Mouse (Mus musculus) embryonic facial prominence, embryonic 14.5 days (tissue): ENCODE data around the gene Meox1. TPM values are rescaled to one million over a fixed set of nuclear protein-coding genes. Genes with fewer than 3 reads are reported as not detected.

Experiments used
- ATAC-seq: fragments of 200-750 bp; cut with Nextera tagmentation; 2 replicates; pipeline ENCODE4 v1.8.0; 2017; ENCODE audit warnings: low read depth, moderate number of reproducible peaks, moderate TSS enrichment
- DNase-seq: peaks from one replicate; pipeline ENCODE4 v3.0.0-alpha.2; 2015; ENCODE audit warnings: low spot score
- H3K27ac ChIP-seq: fragments of 300-500 bp; sonication (generic); replicated peaks from 2 replicates; pipeline ENCODE4 v1.5.1; 2014; ENCODE audit warnings: low read depth, mild to moderate bottlenecking, low read length, moderate library complexity
- H3K27me3 ChIP-seq: fragments of 300-500 bp; sonication (generic); replicated peaks from 2 replicates; pipeline ENCODE4 v1.6.1; 2014; ENCODE audit warnings: low read length; ENCODE audit not compliant: control insufficient read depth, insufficient read depth
- H3K36me3 ChIP-seq: fragments of 300-500 bp; sonication (generic); 2 replicates; pipeline ENCODE4 v1.6.1; 2014; ENCODE audit warnings: low read length, mixed read lengths; ENCODE audit not compliant: control insufficient read depth, insufficient read depth
- H3K4me1 ChIP-seq: fragments of 300-500 bp; sonication (generic); 2 replicates; pipeline ENCODE4 v1.6.1; 2014; ENCODE audit warnings: antibody characterized with exemption, low read length; ENCODE audit not compliant: control insufficient read depth, insufficient read depth
- H3K4me2 ChIP-seq: fragments of 300-500 bp; sonication (generic); 2 replicates; pipeline ENCODE4 v1.6.1; 2014; ENCODE audit warnings: low read depth, mild to moderate bottlenecking, low read length, moderate library complexity, mixed read lengths
- H3K4me3 ChIP-seq: fragments of 300-500 bp; sonication (generic); 2 replicates; pipeline ENCODE4 v1.5.1; 2014; ENCODE audit warnings: low read depth, mild to moderate bottlenecking, low read length
- H3K9ac ChIP-seq: fragments of 300-500 bp; sonication (generic); 2 replicates; pipeline ENCODE4 v1.6.1; 2014; ENCODE audit warnings: low read depth, mild to moderate bottlenecking, low read length, moderate library complexity, mixed read lengths
- H3K9me3 ChIP-seq: fragments of 300-500 bp; sonication (generic); 2 replicates; pipeline ENCODE4 v1.6.1; 2016; ENCODE audit warnings: low read length; ENCODE audit not compliant: control insufficient read depth
- WGBS: fragments of 180-500 bp; shearing (Covaris S2); extraction: QIAGEN DNeasy Blood & Tissue Kit; methylation state at CpG from one replicate; pipeline ENCODE4 v1.1.7; 2014; 5-methylcytosine and 5-hydroxymethylcytosine counted together
- polyA plus RNA-seq: library from polyadenylated mRNA; unstranded; fragments of >200 nt; fragmentation: Nextera tagmentation; extraction: Ambion mirVana; gene quantifications from 2 replicates; pipeline ENCODE4 v1.2.1, GENCODE M21; 2014

Meox1 gene
- polyA plus RNA-seq, 1 experiment from 2014 or later, result 12.7 TPM

GRCm38 (mm10) chr11:101925636-101926035 lies 31.5 kb upstream of the Meox1 start:
- Histone ChIP-seq H3K4me1 (no peaks in the 10 kb centered on the region), H3K9me3 (no peaks in the 10 kb centered on the region), H3K4me2 (no peak overlapping the region), H3K27ac (no peak overlapping the region), H3K27me3 (no peaks in the 10 kb centered on the region), H3K4me3 (no peak overlapping the region), H3K9ac (no peak overlapping the region), H3K36me3 (no peaks in the 10 kb centered on the region)
- no peak for ATAC-seq
- DNase-seq, result no peak
- WGBS, result 55% methylated on average over 6 of the region's 6 CpGs

GRCm38 (mm10) chr11:101924441-101924976 lies 30.3 kb upstream of the Meox1 start:
- WGBS, result 80% methylated on average over 16 of the region's 19 CpGs
- Histone ChIP-seq H3K9ac (no peak overlapping the region), H3K4me3 (no peak overlapping the region), H3K27ac (no peak overlapping the region), H3K36me3 (no peaks in the 10 kb centered on the region), H3K9me3 (no peaks in the 10 kb centered on the region), H3K4me1 (no peaks in the 10 kb centered on the region), H3K27me3 (no peaks in the 10 kb centered on the region), H3K4me2 (no peak overlapping the region)
- DNase-seq (no peak), ATAC-seq (no peak)

- H3K4me2 ChIP-seq, result no peak overlapping the region
- H3K4me1 ChIP-seq, result no peaks in the 10 kb centered on the region
- no peak overlapping the region for H3K4me3 ChIP-seq
- H3K9ac ChIP-seq, result no peak overlapping the region
- H3K27ac ChIP-seq, result no peak overlapping the region
- ATAC-seq, result no peak
- DNase-seq, result no peak
- no peaks in the 10 kb centered on the region for H3K27me3 ChIP-seq
- 81% methylated on average over 6 of the region's 6 CpGs for WGBS
- no peaks in the 10 kb centered on the region for H3K36me3 ChIP-seq
- no peaks in the 10 kb centered on the region for H3K9me3 ChIP-seq
These were observed 29.8 kb upstream of the Meox1 start for GRCm38 (mm10) chr11:101923988-101924387.

GRCm38 (mm10) chr11:101921361-101921952 lies 27.3 kb upstream of the Meox1 start:
- H3K27me3 ChIP-seq, result peaks cover 4% of the 10 kb centered on the region; the same call in 1 of the 2 replicates
- no peak overlapping the region for H3K4me3 ChIP-seq
- H3K4me2 ChIP-seq, result no peak overlapping the region
- no peaks in the 10 kb centered on the region for H3K9me3 ChIP-seq
- H3K27ac ChIP-seq, result no peak overlapping the region
- H3K4me1 ChIP-seq, result no peaks in the 10 kb centered on the region
- no peak overlapping the region for H3K9ac ChIP-seq
- DNase-seq, result peak; percentile 58
- 56% methylated on average over 11 of the region's 12 CpGs for WGBS
- no peaks in the 10 kb centered on the region for H3K36me3 ChIP-seq
- peak; percentile 9; the same call in 1 of the 2 replicates for ATAC-seq

DNA sequence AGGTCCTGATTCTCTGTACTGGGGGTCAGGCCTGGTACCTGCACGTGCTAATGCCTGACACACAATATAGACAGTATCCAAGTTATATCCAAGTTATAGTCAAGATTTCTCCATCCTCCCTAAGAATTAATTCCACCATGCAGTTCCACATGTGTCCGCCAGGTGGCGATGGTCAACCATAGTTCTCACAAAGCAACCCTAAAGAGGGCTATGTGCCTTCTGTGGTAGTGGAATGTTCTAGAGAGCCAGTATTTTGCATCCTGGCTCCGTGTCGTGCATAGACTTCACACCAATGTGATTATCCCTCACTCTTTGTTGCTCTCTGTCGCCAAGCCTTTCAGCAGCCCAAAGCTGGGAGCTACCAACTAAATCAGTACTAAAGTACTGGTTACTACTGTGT lies 25.5 kb upstream of the Meox1 start:
- no peak overlapping the region for H3K4me3 ChIP-seq
- H3K36me3 ChIP-seq, result no peaks in the 10 kb centered on the region
- H3K27me3 ChIP-seq, result peaks cover 4% of the 10 kb centered on the region; the same call in 1 of the 2 replicates
- WGBS, result 2% methylated on average over 6 of the region's 6 CpGs
- H3K4me1 ChIP-seq, result no peaks in the 10 kb centered on the region
- H3K27ac ChIP-seq, result no peak overlapping the region
- no peak overlapping the region for H3K4me2 ChIP-seq
- ATAC-seq, result peak; percentile 75; the same call in 1 of the 2 replicates
- peak; percentile 82 for DNase-seq
- no peak overlapping the region for H3K9ac ChIP-seq
- H3K9me3 ChIP-seq, result no peaks in the 10 kb centered on the region

- Histone ChIP-seq H3K9me3 (no peaks in the 10 kb centered on the region), H3K36me3 (no peaks in the 10 kb centered on the region), H3K27me3 (peaks cover 4% of the 10 kb centered on the region; the same call in 1 of the 2 replicates), H3K4me2 (no peak overlapping the region), H3K27ac (no peak overlapping the region), H3K4me1 (no peaks in the 10 kb centered on the region), H3K4me3 (no peak overlapping the region), H3K9ac (no peak overlapping the region)
- no peak for DNase-seq
- 62% methylated on average over 3 of the region's 3 CpGs for WGBS
- no peak for ATAC-seq
These were observed 24.4 kb upstream of the Meox1 start for GRCm38 (mm10) chr11:101918609-101919008.

DNA sequence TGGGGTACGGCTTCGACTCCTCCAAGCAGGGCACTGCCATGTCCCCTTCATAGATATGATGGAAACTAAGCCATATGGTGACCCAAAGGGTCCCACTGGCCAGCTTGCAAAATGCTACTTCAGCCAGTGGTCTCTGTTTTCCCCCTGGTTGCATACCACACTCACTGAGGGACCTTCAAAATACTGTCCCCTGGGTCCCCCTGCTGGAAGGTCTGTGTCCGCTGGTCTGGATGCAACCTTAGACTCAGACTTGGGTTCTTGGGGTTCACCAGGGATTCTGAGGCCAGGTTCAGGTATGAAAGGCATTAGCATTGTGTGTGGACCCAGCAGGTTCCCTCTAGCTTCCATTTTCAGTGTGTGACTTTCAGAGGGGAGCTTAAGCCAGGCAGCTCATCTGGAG lies 22.6 kb upstream of the Meox1 start:
- no peak overlapping the region for H3K27ac ChIP-seq
- H3K9ac ChIP-seq, result no peak overlapping the region
- peaks cover 4% of the 10 kb centered on the region; the same call in 1 of the 2 replicates for H3K27me3 ChIP-seq
- no peak for DNase-seq
- H3K9me3 ChIP-seq, result no peaks in the 10 kb centered on the region
- H3K4me3 ChIP-seq, result no peak overlapping the region
- no peaks in the 10 kb centered on the region for H3K36me3 ChIP-seq
- no peaks in the 10 kb centered on the region for H3K4me1 ChIP-seq
- ATAC-seq, result no peak
- H3K4me2 ChIP-seq, result no peak overlapping the region
- 76% methylated on average over 3 of the region's 3 CpGs for WGBS

DNA sequence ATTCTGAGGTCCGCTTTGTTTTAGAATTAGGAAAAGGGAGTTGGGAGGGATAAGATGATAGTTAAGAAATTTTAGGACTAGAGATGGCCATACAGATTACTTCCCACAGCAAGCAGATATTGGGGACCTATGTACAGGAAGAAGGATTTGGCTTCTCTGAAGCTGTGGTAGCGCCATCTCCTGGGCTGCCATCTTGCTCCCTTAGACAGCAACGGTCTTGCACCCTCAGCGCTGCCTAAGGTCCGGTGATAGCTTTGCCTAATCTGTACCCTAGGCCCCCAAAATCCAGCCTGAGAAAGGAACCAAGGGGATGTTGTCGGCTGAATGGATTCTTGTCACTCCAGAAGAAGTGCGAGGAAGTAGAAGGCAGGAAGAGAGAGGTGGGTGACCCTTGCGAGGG lies 19.4 kb upstream of the Meox1 start:
- H3K27me3 ChIP-seq, result peaks cover 4% of the 10 kb centered on the region; the same call in 1 of the 2 replicates

More for the DNA sequence above, 19.4 kb upstream of the Meox1 start:
- ATAC-seq (no peak), DNase-seq (no peak)
- Histone ChIP-seq H3K4me3 (no peak overlapping the region), H3K9ac (no peak overlapping the region), H3K27ac (no peak overlapping the region), H3K9me3 (no peaks in the 10 kb centered on the region), H3K4me2 (no peak overlapping the region), H3K36me3 (no peaks in the 10 kb centered on the region), H3K4me1 (no peaks in the 10 kb centered on the region)
- WGBS, result 56% methylated on average over 8 of the region's 8 CpGs
